Mouse (Mus musculus) sigmoid colon, adult 10 weeks (tissue): ENCODE data around the gene Stk11ip. TPM values are rescaled to one million over a fixed set of nuclear protein-coding genes. Genes with fewer than 3 reads are reported as not detected.

ENCODE experiments used
- polyA plus RNA-seq: library from polyadenylated mRNA; stranded (reverse); fragments of 350-450 nt; fragmentation: Illumina TruSeq; extraction: RNeasy Lipid Tissue Mini Kit (QIAGEN cat#74804); gene quantifications from one replicate; pipeline ENCODE4 v1.2.3, GENCODE M21; 2014; ENCODE audit warnings: low read depth, low replicate concordance

The Stk11ip gene
- polyA plus RNA-seq = 2.2 TPM

GRCm38 (mm10) chr1:75521321-75522031 is at the start of gene Stk11ip:
Gene Stk11ip, plus strand, starts transcription at chr1:75521529.

GRCm38 (mm10) chr1:75478916-75479634 is 42.3 kb upstream of the Stk11ip start, which contains the start of the genes Chpf and Tmem198:
Gene Chpf, minus strand, starts transcription at chr1:75479307.
Gene Tmem198, plus strand, starts transcription at chr1:75479532.

GRCm38 (mm10) chr1:75505956-75506831 is 15.1 kb upstream of the Stk11ip start, which contains the start of gene Obsl1:
Gene Obsl1, minus strand, starts transcription at chr1:75506452.

GRCm38 (mm10) chr1:75507006-75507405 is 14.3 kb upstream of the Stk11ip start, which contains the start of gene Inha:
Gene Inha, plus strand, starts transcription at chr1:75507077.

GRCm38 (mm10) chr1:75545965-75546956 is 24.9 kb downstream of the Stk11ip start, which contains the start of gene Slc4a3:
Gene Slc4a3, plus strand, starts transcription at chr1:75546266.

Other genes starting within 250 kb of the Stk11ip start
- 11.1 TPM for gene Resp18, start 243.1 kb upstream of the Stk11ip start, polyA plus RNA-seq
- gene Dnpep, start 203.5 kb upstream of the Stk11ip start, polyA plus RNA-seq = 3.1 TPM
- gene Des, start 161.2 kb upstream of the Stk11ip start, polyA plus RNA-seq = 20.1 TPM
- gene Speg, start 146.2 kb upstream of the Stk11ip start, polyA plus RNA-seq = 2.6 TPM
- gene Gmppa, start 85.6 kb upstream of the Stk11ip start, polyA plus RNA-seq = 12.7 TPM
- not detected for gene Asic4, start 71.1 kb upstream of the Stk11ip start, polyA plus RNA-seq
- 0.50 TPM for gene Chpf, start 42.2 kb upstream of the Stk11ip start, polyA plus RNA-seq
- not detected for gene Tmem198, start 42.0 kb upstream of the Stk11ip start, polyA plus RNA-seq
- not detected for gene Obsl1, start 15.1 kb upstream of the Stk11ip start, polyA plus RNA-seq
- gene Inha, start 14.5 kb upstream of the Stk11ip start, polyA plus RNA-seq = not detected
- 0.38 TPM for gene Slc4a3, start 24.7 kb downstream of the Stk11ip start, polyA plus RNA-seq